Mouse (Mus musculus) forebrain, embryonic 15.5 days (tissue): Measurements from ENCODE around the gene Usp22. TPM values are rescaled to one million over a fixed set of nuclear protein-coding genes. Genes with fewer than 3 reads are reported as not detected.

Source experiments
- ATAC-seq: fragments of 200-750 bp; cut with Nextera tagmentation; replicated peaks from 2 replicates; pipeline ENCODE4 v1.8.0; 2017; ENCODE audit warnings: mild to moderate bottlenecking, moderate TSS enrichment, moderate library complexity
- H3K27ac ChIP-seq: fragments of 300-500 bp; sonication (generic); replicated peaks from 2 replicates; pipeline ENCODE4 v1.5.1; 2015; ENCODE audit warnings: mild to moderate bottlenecking, inconsistent platforms
- H3K27me3 ChIP-seq: fragments of 300-500 bp; sonication (generic); 2 replicates; pipeline ENCODE4 v1.6.1; 2015; ENCODE audit warnings: inconsistent platforms
- H3K36me3 ChIP-seq: fragments of 300-500 bp; sonication (generic); 2 replicates; pipeline ENCODE4 v1.6.1; 2015; ENCODE audit warnings: mild to moderate bottlenecking, inconsistent platforms
- H3K4me1 ChIP-seq: fragments of 300-500 bp; sonication (generic); 2 replicates; pipeline ENCODE4 v1.6.1; 2015; ENCODE audit warnings: inconsistent platforms
- H3K4me2 ChIP-seq: fragments of 300-500 bp; sonication (generic); replicated peaks from 2 replicates; pipeline ENCODE4 v1.6.1; 2015; ENCODE audit warnings: mild to moderate bottlenecking, inconsistent platforms
- H3K4me3 ChIP-seq: fragments of 300-500 bp; sonication (generic); 2 replicates; pipeline ENCODE4 v1.5.1; 2015; ENCODE audit warnings: mild to moderate bottlenecking, inconsistent platforms
- H3K9ac ChIP-seq: fragments of 300-500 bp; sonication (generic); replicated peaks from 2 replicates; pipeline ENCODE4 v1.6.1; 2015; ENCODE audit warnings: mild to moderate bottlenecking, inconsistent platforms
- H3K9me3 ChIP-seq: fragments of 300-500 bp; sonication (generic); 2 replicates; pipeline ENCODE4 v1.6.1; 2016; ENCODE audit warnings: inconsistent platforms
- WGBS: fragments of 180-500 bp; shearing (Covaris S2); methylation state at CpG from one replicate; pipeline ENCODE4 v1.1.7; 2015; ENCODE audit warnings: mixed read lengths; 5-methylcytosine and 5-hydroxymethylcytosine counted together
- polyA plus RNA-seq: library from polyadenylated mRNA; unstranded; fragments of >200 nt; fragmentation: Nextera tagmentation; extraction: Ambion mirVana; gene quantifications from 2 replicates; pipeline ENCODE4 v1.2.1, GENCODE M21; 2015

Usp22 gene
- polyA plus RNA-seq, 1 experiment from 2014 or later: 436 TPM

DNA sequence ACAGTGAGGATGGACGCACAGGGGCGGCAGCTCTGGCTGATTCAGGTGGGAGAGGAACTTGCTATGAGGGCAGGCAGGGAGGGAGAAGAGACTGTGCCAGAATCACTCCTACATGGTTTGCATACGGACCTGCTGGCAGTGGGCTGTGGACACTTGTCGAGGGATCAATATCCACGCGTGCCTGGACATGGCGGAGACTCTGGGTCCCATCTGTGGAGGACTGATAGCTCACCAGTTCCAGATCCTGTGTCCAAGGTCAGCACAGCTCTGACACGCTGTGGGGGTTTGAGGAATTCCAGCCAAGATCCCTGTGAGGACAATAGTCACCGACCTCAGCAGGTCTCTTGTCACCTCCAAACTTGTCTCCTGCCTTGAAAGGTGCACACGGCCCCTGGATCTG is 64.7 kb downstream of the Usp22 start:
- Histone ChIP-seq H3K4me1 (no peaks in the 10 kb centered on the region), H3K4me3 (no peak overlapping the region), H3K9me3 (no peaks in the 10 kb centered on the region), H3K9ac (no peak overlapping the region), H3K4me2 (no peak overlapping the region), H3K27ac (no peak overlapping the region), H3K36me3 (no peaks in the 10 kb centered on the region), H3K27me3 (no peaks in the 10 kb centered on the region)
- WGBS: 87% methylated on average over 10 of the region's 10 CpGs
- no peak for ATAC-seq

- H3K4me1 ChIP-seq: 0 out of 2 replicates have a peak, but pooled peaks cover under 1% of the 10 kb centered on the region
- ATAC-seq: no peak
- H3K9ac ChIP-seq: no peak overlapping the region
- H3K4me3 ChIP-seq: no peak overlapping the region
- H3K9me3 ChIP-seq: no peaks in the 10 kb centered on the region
- H3K4me2 ChIP-seq: no peak overlapping the region
- WGBS: 89% methylated on average over 6 of the region's 6 CpGs
- H3K27me3 ChIP-seq: no peaks in the 10 kb centered on the region
- H3K36me3 ChIP-seq: no peaks in the 10 kb centered on the region
- H3K27ac ChIP-seq: no peak overlapping the region
Observed at GRCm38 (mm10) chr11:61109707-61110106, 65.1 kb downstream of the Usp22 start.

DNA sequence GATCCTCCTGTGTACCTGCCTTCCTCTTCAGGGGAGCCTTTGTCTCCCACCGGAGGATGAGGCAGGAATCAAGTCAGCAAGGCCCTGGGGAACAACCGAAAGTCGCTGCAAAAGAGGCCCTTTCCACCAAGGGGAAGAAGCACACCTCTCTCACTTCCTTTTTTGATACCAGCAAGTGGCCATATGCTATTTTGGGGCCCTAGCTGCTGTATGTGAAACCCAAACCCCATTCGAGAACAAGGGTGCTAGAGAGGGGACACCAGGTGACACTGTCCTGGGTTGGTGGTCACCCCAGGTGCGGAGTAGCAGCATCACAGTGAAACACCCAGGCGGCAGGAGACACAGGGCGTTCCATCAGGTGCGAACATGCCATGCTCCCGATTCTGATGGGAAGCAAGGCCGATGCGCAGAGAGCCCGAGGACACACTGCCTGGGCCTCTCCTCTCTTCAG is 65.9 kb downstream of the Usp22 start:
- Histone ChIP-seq H3K4me1 (peaks cover 7% of the 10 kb centered on the region; the same call in 1 of the 2 replicates), H3K4me3 (no peak overlapping the region), H3K36me3 (no peaks in the 10 kb centered on the region), H3K4me2 (no peak overlapping the region), H3K9me3 (no peaks in the 10 kb centered on the region), H3K9ac (no peak overlapping the region), H3K27me3 (no peaks in the 10 kb centered on the region), H3K27ac (no peak overlapping the region)
- WGBS: 88% methylated on average over 12 of the region's 12 CpGs
- ATAC-seq: no peak

- 17% methylated on average over 20 of the region's 20 CpGs for WGBS
- no peaks in the 10 kb centered on the region for H3K9me3 ChIP-seq
- peaks cover 9% of the 10 kb centered on the region; the same call in 1 of the 2 replicates for H3K4me1 ChIP-seq
- no peak overlapping the region for H3K4me3 ChIP-seq
- H3K27me3 ChIP-seq: no peaks in the 10 kb centered on the region
- no peak overlapping the region for H3K27ac ChIP-seq
- H3K9ac ChIP-seq: no peak overlapping the region
- ATAC-seq: peak; percentile 92
- no peaks in the 10 kb centered on the region for H3K36me3 ChIP-seq
- no peak overlapping the region for H3K4me2 ChIP-seq
Observed at GRCm38 (mm10) chr11:61104241-61104901, 70.5 kb downstream of the Usp22 start.

- H3K9ac ChIP-seq: no peak overlapping the region
- H3K27ac ChIP-seq: no peak overlapping the region
- H3K9me3 ChIP-seq: no peaks in the 10 kb centered on the region
- no peaks in the 10 kb centered on the region for H3K36me3 ChIP-seq
- no peak for ATAC-seq
- H3K4me3 ChIP-seq: no peak overlapping the region
- no peaks in the 10 kb centered on the region for H3K27me3 ChIP-seq
- WGBS: 48% methylated on average over 13 of the region's 13 CpGs
- peaks cover 9% of the 10 kb centered on the region; the same call in 1 of the 2 replicates for H3K4me1 ChIP-seq
- H3K4me2 ChIP-seq: no peak overlapping the region
Observed at GRCm38 (mm10) chr11:61102397-61103339, 72.2 kb downstream of the Usp22 start.

Other genes starting within 250 kb of the Usp22 start
- gene Map2k3, start 243.0 kb downstream of the Usp22 start, polyA plus RNA-seq: 31.6 and 32.0 TPM in 2 replicates
- gene Kcnj12, start 152.5 kb downstream of the Usp22 start, polyA plus RNA-seq: 1.6 TPM in 2 replicates
- 0.78 and 0.91 TPM in 2 replicates for gene Tnfrsf13b, start 48.3 kb downstream of the Usp22 start, polyA plus RNA-seq
- gene Aldh3a1, start 32.5 kb upstream of the Usp22 start, polyA plus RNA-seq: 0.14 and 0.28 TPM in 2 replicates
- 27.5 and 28.0 TPM in 2 replicates for gene Aldh3a2, start 92.4 kb upstream of the Usp22 start, polyA plus RNA-seq
- not detected in 2 replicates for gene Slc47a2, start 167.8 kb upstream of the Usp22 start, polyA plus RNA-seq
- 0.13 TPM in 1 of 2 replicates, not detected in the other for gene Slc47a1, start 203.3 kb upstream of the Usp22 start, polyA plus RNA-seq